18 mouse cellular contexts compared by ENCODE assay signal in genomic region chr14:51008781-51009180, GRCm38 (mm10). TPM values are rescaled to one million over a fixed set of nuclear protein-coding genes. Genes with fewer than 3 reads are reported as not detected.
DNase-seq lines count a peak whose midpoint lies in the region; ATAC-seq lines count a peak whose summit lies in the region.
"Had no signal": no experiment of that assay in that cellular context is flagged by ENCODE, and none has a peak within 500 bp of the region (broad histone marks: within the 10 kb centered on the region; RNA-seq: fewer than 3 reads in every experiment).

No protein-coding gene starts in this region.

- no peak for DNase-seq in heart, embryonic 10.5 days (ENCODE audit: low spot score)
- no peak for DNase-seq in heart, postnatal 25 days (ENCODE audit: low spot score)
- DNase-seq in limb, embryonic 11.5 days (ENCODE audit: low spot score): peak; percentile 12
- no peak for DNase-seq in limb, embryonic 10.5 days (ENCODE audit: low spot score)
- DNase-seq in adrenal gland, adult 18-20 months (ENCODE audit: low spot score in 2 of 2): no peak
- DNase-seq: thymus, adult 2 months had no signal

- H3K36me3 ChIP-seq in heart, embryonic 10.5 days: no peaks in the 10 kb centered on the region
- no peaks in the 10 kb centered on the region for H3K36me3 ChIP-seq in limb, embryonic 11.5 days (ENCODE audit: control insufficient read depth, insufficient read depth, low read length)
- H3K36me3 ChIP-seq in limb, embryonic 10.5 days: no peaks in the 10 kb centered on the region
- no peaks in the 10 kb centered on the region for H3K36me3 ChIP-seq in limb, embryonic 15.5 days
- H3K36me3 ChIP-seq: limb, embryonic 13.5 days had no signal

- H3K4me2 ChIP-seq in limb, embryonic 11.5 days (ENCODE audit: low read depth, severe bottlenecking): no peak overlapping the region
- no peak overlapping the region for H3K4me2 ChIP-seq in limb, embryonic 15.5 days
- H3K4me2 ChIP-seq: limb, embryonic 13.5 days had no signal

- intact Hi-C loops in heart, postnatal 25 days (cut with DNase I): loop anchor here (5.0 kb wide), 1 partner anchor 36 kb away; no protein-coding TSS in a partner anchor

- no peak overlapping the region for H3K9ac ChIP-seq in limb, embryonic 11.5 days (ENCODE audit: low read length)
- no peak overlapping the region for H3K9ac ChIP-seq in limb, embryonic 15.5 days
- H3K9ac ChIP-seq: limb, embryonic 13.5 days had no signal

- 78% methylated on average over 4 of the region's 4 CpGs for WGBS in heart, embryonic 10.5 days
- WGBS in limb, embryonic 11.5 days: 83% methylated on average over 4 of the region's 4 CpGs
- 88% methylated on average over 4 of the region's 4 CpGs for WGBS in limb, embryonic 10.5 days
- 74% methylated on average over 4 of the region's 4 CpGs for WGBS in limb, embryonic 15.5 days

- H3K4me3 ChIP-seq in heart, embryonic 10.5 days: no peak overlapping the region
- no peak overlapping the region for H3K4me3 ChIP-seq in limb, embryonic 11.5 days (ENCODE audit: low read depth, low read length)
- no peak overlapping the region for H3K4me3 ChIP-seq in limb, embryonic 10.5 days
- no peak overlapping the region for H3K4me3 ChIP-seq in brown adipose tissue, adult 24 weeks (ENCODE audit: insufficient read depth, low read depth, low read length)
- no peak overlapping the region for H3K4me3 ChIP-seq in limb, embryonic 15.5 days
- H3K4me3 ChIP-seq: limb, embryonic 13.5 days; megakaryocyte, embryonic 14.5 days had no signal

- ATAC-seq in limb, embryonic 11.5 days (ENCODE audit: insufficient number of reproducible peaks, low FRiP score, low TSS enrichment, low read depth): no peak
- ATAC-seq in limb, embryonic 15.5 days (ENCODE audit: insufficient number of reproducible peaks, low FRiP score, low TSS enrichment, low read depth): no peak
- ATAC-seq in erythroid progenitor cell, adult 5-6 weeks (replicated peaks; ENCODE audit: low FRiP score, poor library complexity, severe bottlenecking): no peak
- ATAC-seq: activated CD4-positive, CD25-positive, alpha-beta regulatory T cell, adult 4 months had no signal

- H3K27ac ChIP-seq in heart, embryonic 10.5 days: peak overlapping the region; percentile 42; the same call in 1 of the 2 replicates
- H3K27ac ChIP-seq in limb, embryonic 11.5 days (replicated peaks; ENCODE audit: low read depth, low read length): no peak overlapping the region
- H3K27ac ChIP-seq in limb, embryonic 10.5 days: no peak overlapping the region
- H3K27ac ChIP-seq in brown adipose tissue, adult 24 weeks (replicated peaks; ENCODE audit: low read depth, low read length): peak overlapping the region; percentile 99
- H3K27ac ChIP-seq in limb, embryonic 15.5 days: peak overlapping the region; percentile 88
- H3K27ac ChIP-seq: limb, embryonic 13.5 days had no signal

- no peaks in the 10 kb centered on the region for H3K27me3 ChIP-seq in heart, embryonic 10.5 days (ENCODE audit: insufficient read depth, poor library complexity, severe bottlenecking)
- no peaks in the 10 kb centered on the region for H3K27me3 ChIP-seq in limb, embryonic 11.5 days (ENCODE audit: control insufficient read depth, insufficient read depth, low read length)
- no peaks in the 10 kb centered on the region for H3K27me3 ChIP-seq in limb, embryonic 10.5 days (ENCODE audit: low read depth, poor library complexity, severe bottlenecking)
- no peaks in the 10 kb centered on the region for H3K27me3 ChIP-seq in limb, embryonic 15.5 days
- H3K27me3 ChIP-seq: limb, embryonic 13.5 days; megakaryocyte, embryonic 14.5 days had no signal

- H3K4me1 ChIP-seq in heart, embryonic 10.5 days: peaks cover 12% of the 10 kb centered on the region
- no peaks in the 10 kb centered on the region for H3K4me1 ChIP-seq in limb, embryonic 11.5 days (ENCODE audit: control insufficient read depth, insufficient read depth, low read length)
- no peaks in the 10 kb centered on the region for H3K4me1 ChIP-seq in limb, embryonic 10.5 days
- peaks cover 16% of the 10 kb centered on the region for H3K4me1 ChIP-seq in brown adipose tissue, adult 24 weeks (ENCODE audit: control insufficient read depth, insufficient read depth, insufficient read length, low read length)
- peaks cover 7% of the 10 kb centered on the region for H3K4me1 ChIP-seq in limb, embryonic 15.5 days

- H3K9me3 ChIP-seq in heart, embryonic 10.5 days: no peaks in the 10 kb centered on the region
- H3K9me3 ChIP-seq in limb, embryonic 11.5 days (ENCODE audit: control insufficient read depth, low read length): no peaks in the 10 kb centered on the region
- H3K9me3 ChIP-seq in limb, embryonic 10.5 days (replicated peaks): no peaks in the 10 kb centered on the region
- H3K9me3 ChIP-seq in limb, embryonic 15.5 days: no peaks in the 10 kb centered on the region
- H3K9me3 ChIP-seq: limb, embryonic 13.5 days had no signal

RNA-seq across cellular contexts. Expression of gene Rnase10, which starts 1.2 kb away (rescaled TPM):
- 0.11 and 0.31 TPM in 2 replicates for polyA plus RNA-seq in heart, embryonic 10.5 days (2016; fragmentation: Nextera tagmentation; extraction: Ambion mirVana)
- total RNA-seq in heart, postnatal 25 days (2021): under 1 TPM in 1 of 2 experiments, not detected in 1; 0.39 TPM
- not detected in 2 replicates for polyA plus RNA-seq in limb, embryonic 11.5 days (2014; fragmentation: Nextera tagmentation; extraction: Ambion mirVana)
- not detected in 2 replicates for polyA plus RNA-seq in limb, embryonic 10.5 days (2016; fragmentation: Nextera tagmentation; extraction: Ambion mirVana)
- polyA plus RNA-seq in brown adipose tissue, adult 24 weeks (2012; ENCODE audit: insufficient read depth, insufficient read length, missing spikeins): 0.91 TPM in 1 of 2 replicates, not detected in the other
- 0.09 and 0.22 TPM in 2 replicates for polyA plus RNA-seq in limb, embryonic 15.5 days (2015; fragmentation: Nextera tagmentation; extraction: Ambion mirVana)
- not detected in 2 replicates for total RNA-seq in erythroid progenitor cell, adult 5-6 weeks (2015; ENCODE audit: low replicate concordance)
- total RNA-seq in erythroid progenitor cell, adult 5-6 weeks (2017; ENCODE audit: low replicate concordance): not detected in 2 replicates
- total RNA-seq in adrenal gland, adult 18-20 months (2021): not detected
- total RNA-seq: MEL had no signal
- polyA plus RNA-seq: activated CD4-positive, CD25-positive, alpha-beta regulatory T cell, adult 4 months; brain, embryonic 14.5 days; limb, embryonic 13.5 days had no signal

RNA-seq across cellular contexts. Expression of gene Rnase9, which starts 32.9 kb away (rescaled TPM):
- polyA plus RNA-seq in heart, embryonic 10.5 days (2016; fragmentation: Nextera tagmentation; extraction: Ambion mirVana): not detected in 2 replicates
- not detected for total RNA-seq in heart, postnatal 25 days (2021)
- polyA plus RNA-seq in limb, embryonic 11.5 days (2014; fragmentation: Nextera tagmentation; extraction: Ambion mirVana): not detected in 2 replicates
- not detected in 2 replicates for polyA plus RNA-seq in limb, embryonic 10.5 days (2016; fragmentation: Nextera tagmentation; extraction: Ambion mirVana)
- not detected in 2 replicates for polyA plus RNA-seq in brown adipose tissue, adult 24 weeks (2012; ENCODE audit: insufficient read depth, insufficient read length, missing spikeins)
- polyA plus RNA-seq in limb, embryonic 15.5 days (2015; fragmentation: Nextera tagmentation; extraction: Ambion mirVana): not detected in 2 replicates
- not detected in 2 replicates for total RNA-seq in erythroid progenitor cell, adult 5-6 weeks (2015; ENCODE audit: low replicate concordance)
- not detected in 2 replicates for total RNA-seq in erythroid progenitor cell, adult 5-6 weeks (2017; ENCODE audit: low replicate concordance)
- total RNA-seq in adrenal gland, adult 18-20 months (2021): not detected
- total RNA-seq: heart, postnatal 14 days; layer of hippocampus, postnatal 10 days; MEL had no signal
- polyA plus RNA-seq: activated CD4-positive, CD25-positive, alpha-beta regulatory T cell, adult 4 months; brain, embryonic 14.5 days; C2C12; frontal cortex, adult 2 months; limb, embryonic 13.5 days; thymus, adult 2 months had no signal

RNA-seq across cellular contexts. Expression of gene Rnase11, which starts 41.2 kb away (rescaled TPM):
- polyA plus RNA-seq in heart, embryonic 10.5 days (2016; fragmentation: Nextera tagmentation; extraction: Ambion mirVana): not detected in 2 replicates
- total RNA-seq in heart, postnatal 25 days (2021): not detected
- not detected in 2 replicates for polyA plus RNA-seq in limb, embryonic 11.5 days (2014; fragmentation: Nextera tagmentation; extraction: Ambion mirVana)
- polyA plus RNA-seq in limb, embryonic 10.5 days (2016; fragmentation: Nextera tagmentation; extraction: Ambion mirVana): not detected in 2 replicates
- polyA plus RNA-seq in brown adipose tissue, adult 24 weeks (2012; ENCODE audit: insufficient read depth, insufficient read length, missing spikeins): not detected in 2 replicates
- polyA plus RNA-seq in limb, embryonic 15.5 days (2015; fragmentation: Nextera tagmentation; extraction: Ambion mirVana): not detected in 2 replicates
- not detected in 2 replicates for total RNA-seq in erythroid progenitor cell, adult 5-6 weeks (2015; ENCODE audit: low replicate concordance)
- total RNA-seq in erythroid progenitor cell, adult 5-6 weeks (2017; ENCODE audit: low replicate concordance): not detected in 2 replicates
- total RNA-seq in adrenal gland, adult 18-20 months (2021): not detected
- total RNA-seq: heart, postnatal 14 days; layer of hippocampus, postnatal 10 days; MEL had no signal
- polyA plus RNA-seq: activated CD4-positive, CD25-positive, alpha-beta regulatory T cell, adult 4 months; brain, embryonic 14.5 days; C2C12; frontal cortex, adult 2 months; limb, embryonic 13.5 days; thymus, adult 2 months had no signal

RNA-seq across cellular contexts. Expression of gene Rnase12, which starts 48.7 kb away (rescaled TPM):
- polyA plus RNA-seq in heart, embryonic 10.5 days (2016; fragmentation: Nextera tagmentation; extraction: Ambion mirVana): 0.28 and 0.53 TPM in 2 replicates
- not detected for total RNA-seq in heart, postnatal 25 days (2021)
- polyA plus RNA-seq in limb, embryonic 11.5 days (2014; fragmentation: Nextera tagmentation; extraction: Ambion mirVana): not detected in 2 replicates
- polyA plus RNA-seq in limb, embryonic 10.5 days (2016; fragmentation: Nextera tagmentation; extraction: Ambion mirVana): 0.30 TPM in 1 of 2 replicates, not detected in the other
- not detected in 2 replicates for polyA plus RNA-seq in brown adipose tissue, adult 24 weeks (2012; ENCODE audit: insufficient read depth, insufficient read length, missing spikeins)
- not detected in 2 replicates for polyA plus RNA-seq in limb, embryonic 15.5 days (2015; fragmentation: Nextera tagmentation; extraction: Ambion mirVana)
- 7.1 TPM in 1 of 2 replicates, not detected in the other for total RNA-seq in erythroid progenitor cell, adult 5-6 weeks (2015; ENCODE audit: low replicate concordance)
- total RNA-seq in erythroid progenitor cell, adult 5-6 weeks (2017; ENCODE audit: low replicate concordance): 7.3 TPM in 1 of 2 replicates, not detected in the other
- total RNA-seq in adrenal gland, adult 18-20 months (2021): not detected
- total RNA-seq: heart, postnatal 14 days; layer of hippocampus, postnatal 10 days; MEL had no signal
- polyA plus RNA-seq: activated CD4-positive, CD25-positive, alpha-beta regulatory T cell, adult 4 months; brain, embryonic 14.5 days; C2C12; limb, embryonic 13.5 days had no signal

RNA-seq across cellular contexts. Expression of gene Pnp2, which starts 53.0 kb away (rescaled TPM):
- 0.34 TPM in 1 of 2 replicates, not detected in the other for polyA plus RNA-seq in heart, embryonic 10.5 days (2016; fragmentation: Nextera tagmentation; extraction: Ambion mirVana)
- under 1 TPM; 0.61 to 0.75 TPM for total RNA-seq in heart, postnatal 25 days (2021)
- polyA plus RNA-seq in limb, embryonic 11.5 days (2014; fragmentation: Nextera tagmentation; extraction: Ambion mirVana): 0.34 and 0.84 TPM in 2 replicates
- polyA plus RNA-seq in limb, embryonic 10.5 days (2016; fragmentation: Nextera tagmentation; extraction: Ambion mirVana): 0.48 and 0.65 TPM in 2 replicates
- 3.5 and 5.1 TPM in 2 replicates for polyA plus RNA-seq in brown adipose tissue, adult 24 weeks (2012; ENCODE audit: insufficient read depth, insufficient read length, missing spikeins)
- polyA plus RNA-seq in limb, embryonic 15.5 days (2015; fragmentation: Nextera tagmentation; extraction: Ambion mirVana): 0.31 and 0.54 TPM in 2 replicates
- 71.0 and 182 TPM in 2 replicates for total RNA-seq in erythroid progenitor cell, adult 5-6 weeks (2015; ENCODE audit: low replicate concordance)
- 38.7 and 45.7 TPM in 2 replicates for total RNA-seq in erythroid progenitor cell, adult 5-6 weeks (2017; ENCODE audit: low replicate concordance)
- 1 to 10 TPM; 1.7 to 2.7 TPM for total RNA-seq in adrenal gland, adult 18-20 months (2021)

Comparison
In these comparisons a context has a peak if more than half of its experiments do, and no peak if none do; other contexts are left out.
1. H3K27ac ChIP-seq: peak in heart, embryonic 10.5 days (single experiment), brown adipose tissue, adult 24 weeks (single experiment) and limb, embryonic 15.5 days (single experiment); none in limb, embryonic 11.5 days (single experiment) and limb, embryonic 10.5 days (single experiment).